ENCODE assay signal across 23 mouse cellular contexts in the genomic region with DNA sequence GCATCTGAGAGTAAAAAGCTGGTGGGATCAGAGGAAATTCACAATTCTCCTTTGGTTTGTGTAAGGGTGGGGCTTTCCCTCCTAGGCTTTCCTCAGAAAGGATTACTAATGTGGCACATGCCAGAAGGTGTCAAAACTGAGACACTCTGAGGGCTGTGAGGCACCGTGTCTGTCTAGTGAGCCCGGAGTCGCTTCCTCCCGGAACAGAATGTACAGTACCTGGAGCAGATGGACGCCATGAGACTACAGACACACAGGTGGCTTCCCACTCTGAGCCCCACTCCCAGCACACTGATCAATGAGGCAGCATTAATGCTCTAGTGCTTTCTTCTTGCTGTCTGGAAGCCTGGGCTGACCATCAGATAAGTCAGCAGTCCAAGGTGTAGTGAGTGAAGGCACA.
DNase-seq lines count a peak whose midpoint lies in the region; ATAC-seq and TF ChIP-seq lines count a peak whose summit lies in the region.
"Had no signal": no experiment of that assay in that cellular context is flagged by ENCODE, and none has a peak within 500 bp of the region (broad histone marks: within the 10 kb centered on the region; RNA-seq: fewer than 3 reads in every experiment).

No protein-coding gene starts in this region.

- no peaks in the 10 kb centered on the region for H3K27me3 ChIP-seq in forebrain, embryonic 13.5 days
- H3K27me3 ChIP-seq in forebrain, embryonic 10.5 days (ENCODE audit: poor library complexity, severe bottlenecking): no peaks in the 10 kb centered on the region
- H3K27me3 ChIP-seq in hindbrain, postnatal 0 days (ENCODE audit: insufficient read depth, low read length): no peaks in the 10 kb centered on the region
- H3K27me3 ChIP-seq in hindbrain, embryonic 13.5 days: no peaks in the 10 kb centered on the region
- H3K27me3 ChIP-seq: CH12.LX; embryonic facial prominence, embryonic 15.5 days had no signal

- no peaks in the 10 kb centered on the region for H3K4me1 ChIP-seq in forebrain, embryonic 13.5 days
- peaks cover 9% of the 10 kb centered on the region for H3K4me1 ChIP-seq in forebrain, embryonic 10.5 days
- no peaks in the 10 kb centered on the region for H3K4me1 ChIP-seq in hindbrain, postnatal 0 days (ENCODE audit: insufficient read depth, low read length)
- no peaks in the 10 kb centered on the region for H3K4me1 ChIP-seq in hindbrain, embryonic 13.5 days (replicated peaks)
- H3K4me1 ChIP-seq: embryonic facial prominence, embryonic 15.5 days; heart, embryonic 10.5 days had no signal

- DNase-seq in forebrain, embryonic 10.5 days (ENCODE audit: extremely low spot score, low spot score): no peak
- DNase-seq in hindbrain, postnatal 0 days (ENCODE audit: low spot score): no peak
- peak; percentile 22 for DNase-seq in right cerebral cortex, adult 18-20 months
- no peak for DNase-seq in right cerebral cortex, postnatal 25 days
- DNase-seq in layer of hippocampus, adult 9-11 months: no peak
- DNase-seq: adrenal gland, postnatal 25 days; cerebellum, adult 11 months; cerebellum, adult 9-10 months; embryo, embryonic 11 days; gastrocnemius, postnatal 10 days; heart, adult 18-20 months; heart, postnatal 10 days; kidney, adult 2 months had no signal

- no peak overlapping the region for H3K4me2 ChIP-seq in forebrain, embryonic 13.5 days
- H3K4me2 ChIP-seq in hindbrain, postnatal 0 days (ENCODE audit: low read depth, low read length): no peak overlapping the region
- H3K4me2 ChIP-seq in hindbrain, embryonic 13.5 days: no peak overlapping the region
- H3K4me2 ChIP-seq: embryonic facial prominence, embryonic 15.5 days; hindbrain, embryonic 14.5 days had no signal

- H3K27ac ChIP-seq in forebrain, embryonic 13.5 days: no peak overlapping the region
- H3K27ac ChIP-seq in forebrain, embryonic 10.5 days: no peak overlapping the region
- no peak overlapping the region for H3K27ac ChIP-seq in hindbrain, postnatal 0 days
- no peak overlapping the region for H3K27ac ChIP-seq in hindbrain, embryonic 13.5 days
- H3K27ac ChIP-seq: embryonic facial prominence, embryonic 15.5 days; heart, embryonic 10.5 days; hindbrain, embryonic 14.5 days had no signal

- TF ChIP-seq CTCF in hindbrain, postnatal 0 days (IDR thresholded peaks at IDR 0.05; ENCODE audit: low read depth): no peak

- ATAC-seq in forebrain, embryonic 13.5 days: 0 out of 2 replicates have a peak, but pooled peaks have one; percentile 36
- 0 out of 2 replicates have a peak, but pooled peaks have one; percentile 8 for ATAC-seq in hindbrain, postnatal 0 days
- no peak for ATAC-seq in hindbrain, embryonic 13.5 days (ENCODE audit: low FRiP score)
- ATAC-seq: activated CD4-positive, CD25-positive, alpha-beta regulatory T cell, adult 4 months; intestine, embryonic 16.5 days; Patski had no signal

- WGBS in forebrain, embryonic 13.5 days: 86% methylated on average over 5 of the region's 5 CpGs
- WGBS in forebrain, embryonic 10.5 days: 89% methylated on average over 5 of the region's 5 CpGs
- WGBS in hindbrain, postnatal 0 days: 85% methylated on average over 5 of the region's 5 CpGs
- WGBS in hindbrain, embryonic 13.5 days: 92% methylated on average over 5 of the region's 5 CpGs

- H3K36me3 ChIP-seq in forebrain, embryonic 13.5 days (ENCODE audit: poor library complexity, severe bottlenecking): 0 out of 2 replicates have a peak, but pooled peaks cover 11% of the 10 kb centered on the region
- H3K36me3 ChIP-seq in forebrain, embryonic 10.5 days (replicated peaks): no peaks in the 10 kb centered on the region
- no peaks in the 10 kb centered on the region for H3K36me3 ChIP-seq in hindbrain, postnatal 0 days (ENCODE audit: insufficient read depth, low read length)
- H3K36me3 ChIP-seq in hindbrain, embryonic 13.5 days: peaks cover 28% of the 10 kb centered on the region
- H3K36me3 ChIP-seq: embryonic facial prominence, embryonic 15.5 days; heart, embryonic 10.5 days had no signal

- H3K9me3 ChIP-seq in forebrain, embryonic 13.5 days (replicated peaks): no peaks in the 10 kb centered on the region
- H3K9me3 ChIP-seq in forebrain, embryonic 10.5 days: no peaks in the 10 kb centered on the region
- no peaks in the 10 kb centered on the region for H3K9me3 ChIP-seq in hindbrain, postnatal 0 days (ENCODE audit: low read length)
- no peaks in the 10 kb centered on the region for H3K9me3 ChIP-seq in hindbrain, embryonic 13.5 days
- H3K9me3 ChIP-seq: embryonic facial prominence, embryonic 15.5 days; heart, embryonic 10.5 days had no signal

- H3K4me3 ChIP-seq in forebrain, embryonic 13.5 days: no peak overlapping the region
- no peak overlapping the region for H3K4me3 ChIP-seq in forebrain, embryonic 10.5 days
- no peak overlapping the region for H3K4me3 ChIP-seq in hindbrain, postnatal 0 days (ENCODE audit: low read length)
- H3K4me3 ChIP-seq in hindbrain, embryonic 13.5 days: no peak overlapping the region
- H3K4me3 ChIP-seq: embryonic facial prominence, embryonic 15.5 days; erythroblast, embryonic 14.5 days; heart, embryonic 10.5 days had no signal

- H3K9ac ChIP-seq in forebrain, embryonic 13.5 days: no peak overlapping the region
- no peak overlapping the region for H3K9ac ChIP-seq in hindbrain, postnatal 0 days (replicated peaks; ENCODE audit: low read length)
- H3K9ac ChIP-seq in hindbrain, embryonic 13.5 days: no peak overlapping the region
- H3K9ac ChIP-seq: embryonic facial prominence, embryonic 15.5 days; hindbrain, embryonic 14.5 days had no signal
